Mouse (Mus musculus): ENCODE measurements around the gene St14. TPM values are rescaled to one million over a fixed set of nuclear protein-coding genes. Genes with fewer than 3 reads are reported as not detected.

St14 gene
- total RNA-seq, 2 experiments from 2014 or later, result 0.18 to 0.22 TPM

DNA sequence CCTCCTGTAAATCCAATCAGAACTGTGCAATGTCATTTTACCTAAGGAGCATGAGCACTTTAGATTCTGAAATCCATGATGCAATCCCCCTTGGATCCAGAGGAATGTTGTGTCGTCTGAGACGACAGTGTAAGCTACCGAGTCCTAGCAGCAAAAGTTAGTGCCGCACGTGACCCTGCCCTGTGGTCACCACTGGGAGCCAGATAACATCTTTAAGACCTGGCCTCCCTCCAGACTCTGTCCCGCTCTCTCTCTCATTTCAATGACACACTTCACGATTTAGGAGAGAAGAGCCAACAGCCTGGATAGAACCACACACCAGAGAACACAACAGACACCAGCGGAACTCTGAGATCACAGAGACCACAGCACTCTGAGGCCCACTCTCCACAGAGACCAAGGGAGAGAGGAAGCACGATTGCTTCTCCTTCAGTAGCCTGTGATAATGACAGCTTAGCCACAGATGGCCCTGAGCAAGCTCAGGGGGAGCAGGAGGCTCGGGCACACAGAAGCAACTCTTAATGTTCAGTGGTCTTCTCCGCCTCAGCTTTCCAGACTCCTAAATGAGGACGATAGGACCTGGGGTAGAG is 3.7 kb downstream of the St14 start:
- intact Hi-C loops (cut with DNase I), result no loop called here
- no peak for DNase-seq (ENCODE audit: low spot score)

DNA sequence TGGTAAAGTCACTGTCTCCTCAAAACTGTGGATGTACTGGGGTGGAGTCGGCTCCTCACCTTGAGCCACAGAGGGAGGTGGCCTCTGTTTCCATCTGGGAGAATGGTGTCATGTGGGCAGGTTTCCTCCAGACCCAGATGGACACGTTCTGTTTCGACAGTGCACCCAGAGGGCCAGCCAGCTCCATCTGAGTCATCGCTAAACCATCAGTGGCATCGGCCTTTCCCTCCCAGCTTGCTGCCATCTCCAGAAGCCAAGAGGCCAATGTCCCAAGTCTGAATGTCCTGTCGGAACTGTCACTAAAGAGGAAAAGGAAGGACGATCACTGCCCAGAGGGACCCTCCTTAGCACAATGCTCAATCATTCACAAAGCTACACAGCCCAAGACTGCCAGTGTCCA is 5.6 kb downstream of the St14 start:
- no peak for DNase-seq (ENCODE audit: low spot score)
- intact Hi-C loops (cut with DNase I), result no loop called here

- intact Hi-C loops (cut with DNase I), result no loop called here
- no peak for DNase-seq (ENCODE audit: low spot score)
Observed at GRCm38 (mm10) chr9:31122464-31123030, 9.1 kb downstream of the St14 start.

DNA sequence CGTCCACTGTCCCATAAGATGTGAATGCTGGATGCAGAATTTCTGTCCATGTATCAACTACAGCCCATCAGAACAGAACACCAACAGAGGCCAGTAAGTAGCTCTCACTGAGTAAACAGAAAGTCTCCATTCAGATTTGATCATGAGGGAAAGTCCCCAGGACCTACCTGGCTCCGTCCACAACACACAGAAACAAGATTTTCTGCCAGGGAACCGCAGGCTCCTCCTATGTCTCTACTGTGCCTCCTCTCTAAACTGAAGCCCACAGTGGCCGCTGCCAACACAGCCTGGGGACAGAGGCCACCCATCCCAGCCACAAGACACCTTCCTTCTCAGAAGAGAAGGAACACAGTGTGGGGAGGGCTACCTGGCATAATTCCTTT is 11.1 kb downstream of the St14 start:
- DNase-seq (ENCODE audit: low spot score), result no peak
- intact Hi-C loops (cut with DNase I), result no loop called here

DNA sequence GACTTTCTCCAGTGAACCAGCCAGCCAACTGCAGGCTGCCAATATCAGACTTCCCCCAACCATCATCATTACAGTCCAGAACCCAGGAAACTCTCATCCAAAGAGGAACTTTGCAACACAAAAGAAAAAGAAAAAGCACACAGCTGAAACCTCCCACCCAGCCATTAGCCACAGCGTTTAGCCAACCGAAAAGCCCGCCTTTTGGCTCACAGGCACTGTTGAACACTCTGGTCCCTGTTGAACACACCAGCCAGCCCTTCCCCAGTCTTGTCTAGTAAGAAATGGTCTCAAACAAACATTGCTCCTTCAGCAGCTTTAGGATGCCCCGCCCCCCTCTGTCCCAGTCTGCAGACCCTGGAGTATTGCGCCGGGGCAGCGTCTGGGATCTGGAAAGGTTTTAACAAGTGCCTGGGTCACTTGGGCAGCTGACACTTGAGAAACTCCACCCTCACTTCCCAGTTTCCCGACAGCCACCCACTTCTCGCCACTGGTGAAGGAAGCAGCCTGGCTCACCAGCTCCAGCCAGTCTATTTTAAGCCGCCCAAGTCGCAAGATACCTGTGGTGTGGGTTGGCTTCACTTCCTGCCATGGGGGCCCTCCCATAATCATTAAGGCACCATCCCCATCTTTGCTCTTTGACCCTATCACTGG is 11.6 kb downstream of the St14 start:
- DNase-seq (ENCODE audit: low spot score), result no peak
- intact Hi-C loops (cut with DNase I), result no loop called here

GRCm38 (mm10) chr9:31119405-31119804 is 12.2 kb downstream of the St14 start:
- DNase-seq (ENCODE audit: low spot score), result no peak
- intact Hi-C loops (cut with DNase I), result no loop called here

DNA sequence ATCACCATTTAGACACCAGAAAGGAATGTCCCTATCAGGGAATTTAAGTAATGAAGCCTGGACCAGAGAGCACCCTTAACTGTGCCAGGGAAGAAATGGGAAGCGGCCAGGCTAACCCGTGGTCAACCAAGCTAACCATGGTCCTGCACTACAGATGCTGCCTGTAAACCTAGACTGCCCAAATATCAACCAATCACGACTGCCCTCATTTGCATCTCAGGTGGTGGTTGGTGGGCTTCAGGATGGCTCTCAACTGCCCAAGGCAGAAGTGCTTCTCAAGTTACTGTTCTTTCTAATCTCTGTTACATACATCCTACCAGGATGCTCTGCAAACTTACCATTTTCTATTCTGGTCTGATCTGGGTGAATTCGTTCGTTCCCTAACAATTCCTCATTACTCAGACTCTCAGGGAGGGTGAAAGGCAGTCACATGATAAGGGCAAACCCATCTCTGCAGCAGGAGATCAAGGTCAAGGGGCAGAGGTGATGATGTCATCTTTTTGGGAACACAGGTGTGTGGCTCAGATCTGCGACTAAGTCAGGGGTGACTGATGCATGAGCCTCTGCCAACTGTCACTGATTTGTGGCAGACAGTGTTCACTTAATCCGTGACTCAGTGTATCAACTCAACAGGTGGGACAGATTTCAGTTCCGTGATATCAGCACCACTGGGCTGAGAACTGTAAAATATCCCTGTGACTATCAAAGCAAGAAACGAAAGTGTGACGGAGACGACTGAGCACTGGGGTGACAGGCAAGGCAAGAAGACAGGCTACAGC is 12.9 kb downstream of the St14 start:
- intact Hi-C loops (cut with DNase I), result no loop called here

GRCm38 (mm10) chr9:31117488-31117887 is 14.2 kb downstream of the St14 start:
- DNase-seq (ENCODE audit: low spot score), result no peak
- intact Hi-C loops (cut with DNase I), result no loop called here

More for the DNA sequence above, 12.9 kb downstream of the St14 start:
- DNase-seq (ENCODE audit: low spot score), result no peak

- DNase-seq (ENCODE audit: low spot score), result no peak
- intact Hi-C loops (cut with DNase I), result no loop called here
Observed at GRCm38 (mm10) chr9:31117088-31117487, 14.6 kb downstream of the St14 start.

DNA sequence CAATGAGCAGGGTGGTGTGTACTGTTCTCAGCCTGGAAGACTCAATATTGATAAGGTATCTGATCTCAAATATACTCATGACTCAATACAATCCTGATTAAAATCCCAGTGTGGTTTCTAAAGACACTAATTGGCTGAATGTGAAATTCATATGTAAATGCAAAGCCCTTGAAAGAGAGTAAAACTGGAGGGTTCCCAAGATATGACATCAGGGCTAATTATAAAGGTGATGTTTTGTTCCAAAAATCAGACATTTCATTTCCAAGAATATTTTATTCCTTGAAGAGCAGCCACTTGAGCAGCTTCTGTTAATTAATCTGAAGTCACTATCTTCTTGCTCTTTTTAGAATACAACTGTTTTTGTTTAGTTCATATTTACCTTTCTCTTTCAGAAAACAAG is 16.1 kb downstream of the St14 start:
- DNase-seq (ENCODE audit: low spot score), result no peak
- intact Hi-C loops (cut with DNase I), result no loop called here

- intact Hi-C loops (cut with DNase I), result no loop called here
- no peak for DNase-seq (ENCODE audit: low spot score)
Observed at GRCm38 (mm10) chr9:31108464-31108863, 23.2 kb downstream of the St14 start.

DNA sequence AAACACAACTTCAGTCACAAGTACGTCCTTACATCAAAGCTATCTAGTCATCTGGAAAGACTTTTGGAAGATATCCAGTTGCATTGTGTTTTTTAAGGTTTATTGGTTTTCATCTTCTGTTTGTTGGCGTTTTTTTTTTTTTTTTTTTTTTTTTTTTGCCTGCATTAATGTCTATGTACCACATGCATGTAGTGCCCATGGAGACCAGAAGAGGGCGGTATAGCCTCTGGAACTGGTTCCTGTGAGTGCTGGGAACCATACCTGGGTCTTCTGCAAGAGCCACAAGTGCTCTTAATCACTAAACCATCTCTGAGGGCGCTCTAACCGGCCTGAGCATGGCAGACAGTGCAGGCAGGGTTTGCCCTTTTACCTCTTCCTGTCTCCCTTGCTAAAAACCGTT is 33.5 kb downstream of the St14 start:
- no peak for DNase-seq (ENCODE audit: low spot score)
- intact Hi-C loops (cut with DNase I), result no loop called here

DNA sequence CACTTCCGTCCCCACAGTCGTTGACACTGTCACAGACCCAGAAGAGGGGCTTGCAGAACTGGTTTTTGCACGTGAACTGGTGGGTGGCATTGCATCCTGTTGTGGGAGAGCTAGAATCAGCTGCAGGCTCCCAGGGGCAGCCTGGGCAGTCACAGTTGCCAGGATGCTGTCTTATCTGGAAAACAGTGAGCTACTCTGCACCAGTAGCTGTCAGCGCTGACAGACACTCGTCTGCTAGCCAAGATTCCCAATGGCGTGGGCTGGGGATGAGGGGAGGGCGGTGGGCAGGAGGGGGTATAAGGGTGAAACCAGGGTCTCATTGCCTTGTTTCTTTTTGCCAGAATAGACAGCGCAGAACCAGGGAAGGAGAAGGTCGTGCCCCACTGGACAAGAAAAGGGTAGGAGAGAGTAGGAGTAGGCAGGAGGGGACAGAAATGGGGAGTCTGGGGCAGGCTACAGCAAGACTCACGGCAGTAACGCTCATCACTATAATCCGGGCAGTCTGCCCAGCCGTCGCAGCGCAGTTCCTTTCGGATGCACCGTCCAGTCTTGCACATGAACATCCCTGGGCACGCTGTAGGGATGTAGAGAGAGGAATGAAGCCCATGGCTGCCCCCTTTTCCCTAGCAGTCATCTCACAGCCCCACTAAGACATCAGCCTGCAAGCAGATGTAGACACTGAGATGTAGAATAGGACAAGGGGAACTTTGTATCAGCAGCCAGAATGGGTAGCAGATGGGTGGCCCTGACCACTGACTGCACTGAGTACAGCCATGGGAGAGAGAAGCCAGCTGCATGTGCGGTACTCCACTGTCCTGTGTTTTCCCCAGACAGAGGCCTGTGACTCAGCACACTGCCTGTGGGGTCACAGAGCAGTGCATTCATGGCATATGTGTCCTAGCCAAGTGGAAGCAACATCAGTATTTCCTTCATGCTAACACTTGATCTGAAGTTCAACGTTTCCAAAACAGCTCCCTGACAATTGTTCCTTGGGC is 34.3 kb downstream of the St14 start:
- DNase-seq (ENCODE audit: low spot score), result no peak
- intact Hi-C loops (cut with DNase I), result no loop called here

DNA sequence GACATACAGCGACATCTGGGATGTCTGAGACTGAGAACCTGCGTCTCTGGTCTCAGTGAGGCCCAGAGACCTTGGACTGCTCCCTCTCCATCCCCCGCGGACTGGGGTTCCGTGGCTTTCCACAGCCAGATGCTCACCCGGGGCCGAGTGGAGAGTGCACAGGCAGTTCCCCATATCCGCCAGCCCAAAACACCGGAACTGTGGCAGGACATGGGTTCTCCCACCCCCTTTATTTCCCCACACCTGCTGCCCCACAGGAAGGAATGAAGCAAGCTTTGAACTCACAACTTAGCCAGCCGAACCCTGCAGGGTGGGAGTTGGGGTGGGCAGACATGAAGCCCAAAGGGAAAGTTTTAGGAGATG is 38.8 kb downstream of the St14 start:
- intact Hi-C loops (cut with DNase I), result no loop called here
- DNase-seq (ENCODE audit: low spot score), result no peak

GRCm38 (mm10) chr9:31092111-31092832 is 39.4 kb downstream of the St14 start:
- intact Hi-C loops (cut with DNase I), result no loop called here
- no peak for DNase-seq (ENCODE audit: low spot score)

GRCm38 (mm10) chr9:31091162-31091581 is 40.5 kb downstream of the St14 start:
- intact Hi-C loops (cut with DNase I), result no loop called here
- DNase-seq (ENCODE audit: low spot score), result no peak

- intact Hi-C loops (cut with DNase I), result no loop called here
- DNase-seq (ENCODE audit: low spot score), result no peak
Observed at GRCm38 (mm10) chr9:31090081-31091023, 41.3 kb downstream of the St14 start.

DNA sequence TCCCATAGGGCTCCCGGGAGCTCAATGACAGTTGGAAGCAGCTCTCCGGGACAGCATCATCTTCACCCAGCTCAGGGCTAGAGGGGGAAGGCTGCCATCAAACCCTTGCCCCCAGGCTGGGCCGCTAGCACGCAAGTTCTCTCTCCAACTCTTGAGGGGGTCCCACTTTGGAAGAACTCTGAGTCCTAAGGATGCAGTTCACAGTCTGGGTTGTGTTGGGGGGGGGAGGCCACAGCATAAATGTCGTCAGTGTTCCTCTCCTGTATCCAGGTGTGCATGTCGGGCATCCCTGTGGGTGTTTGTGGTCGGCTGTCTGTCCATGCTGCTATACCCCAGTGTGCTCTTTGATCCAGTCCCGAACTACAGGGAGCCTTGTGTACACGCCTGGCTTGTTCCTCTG is 42.1 kb downstream of the St14 start:
- DNase-seq (ENCODE audit: low spot score), result no peak
- intact Hi-C loops (cut with DNase I), result no loop called here
